Mouse (Mus musculus): ENCODE results near the gene Clta. TPM values are rescaled to one million over a fixed set of nuclear protein-coding genes. Genes with fewer than 3 reads are reported as not detected.

Clta gene
- total RNA-seq, 2 experiments from 2014 or later: 44.5 to 61.3 TPM

GRCm38 (mm10) chr4:44069411-44069810, 65.2 kb downstream of the Clta start:
- H3K27ac ChIP-seq: no peak overlapping the region; the same call in 1 of the 2 replicates
- intact Hi-C loops (cut with DNase I): loop anchor here (10.0 kb wide), 1 partner anchor 225 kb away; no protein-coding TSS in a partner anchor
- DNase-seq: no peak
- no peak for TF ChIP-seq CTCF (IDR thresholded peaks at IDR 0.05)
- no peak overlapping the region for H3K4me3 ChIP-seq

- intact Hi-C loops (cut with DNase I): loop anchor here (5.0 kb wide), 1 partner anchor 97 kb away; no protein-coding TSS in a partner anchor
- Histone ChIP-seq H3K27ac (no peak overlapping the region), H3K4me3 (0 out of 2 replicates have a peak overlapping the region, but pooled peaks have one; percentile 99)
Observed at GRCm38 (mm10) chr4:44070641-44071040, 66.4 kb downstream of the Clta start.

GRCm38 (mm10) chr4:44071741-44072145, 67.5 kb downstream of the Clta start:
- no peak for DNase-seq
- intact Hi-C loops (cut with DNase I): loop anchor here (5.0 kb wide), 1 partner anchor 96 kb away; no protein-coding TSS in a partner anchor
- TF ChIP-seq CTCF (IDR thresholded peaks at IDR 0.05): no peak
- peak overlapping the region; percentile 96 for H3K27ac ChIP-seq
- H3K4me3 ChIP-seq: peak overlapping the region; percentile 99

More at GRCm38 (mm10) chr4:44070641-44071040, 66.4 kb downstream of the Clta start:
- no peak for TF ChIP-seq CTCF (IDR thresholded peaks at IDR 0.05)
- DNase-seq: no peak

- H3K4me3 ChIP-seq: peak overlapping the region; percentile 99
- no peak for TF ChIP-seq CTCF (IDR thresholded peaks at IDR 0.05)
- intact Hi-C loops (cut with DNase I): loop anchor here (5.0 kb wide), 1 partner anchor 95 kb away; no protein-coding TSS in a partner anchor
- peak; percentile 96 for DNase-seq
- peak overlapping the region; percentile 96 for H3K27ac ChIP-seq
Observed at GRCm38 (mm10) chr4:44072146-44072872, 68.1 kb downstream of the Clta start.

DNA sequence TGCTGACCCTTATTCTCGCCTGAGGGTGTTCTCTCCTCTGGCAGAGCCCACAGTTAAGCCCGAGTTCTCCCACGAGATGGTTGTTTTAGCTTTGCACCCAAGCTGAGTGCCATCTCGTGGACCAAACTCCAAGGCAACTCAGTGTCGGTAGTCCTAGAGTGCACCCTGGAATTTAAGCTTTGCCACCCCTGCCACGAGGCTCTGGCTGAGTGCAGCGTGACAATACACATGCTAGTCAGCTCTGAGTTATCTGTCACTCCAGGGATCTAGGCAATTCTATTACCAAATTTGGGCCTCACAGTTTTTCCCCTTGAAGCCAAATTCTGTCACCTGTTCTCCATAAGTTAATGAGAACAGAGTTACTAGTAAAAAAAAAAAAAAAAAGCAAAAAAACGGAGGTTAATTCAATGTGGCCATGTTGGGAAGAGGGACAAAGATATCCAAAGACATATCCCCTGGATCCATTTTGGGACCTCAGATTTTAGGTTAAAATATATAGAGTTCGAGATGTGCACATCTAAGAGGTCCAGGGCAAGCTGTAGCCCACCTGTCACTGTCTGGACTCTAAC, 68.7 kb downstream of the Clta start:
- intact Hi-C loops (cut with DNase I): loop anchor here (5.0 kb wide), 1 partner anchor 94 kb away; no protein-coding TSS in a partner anchor

GRCm38 (mm10) chr4:44073799-44074198, 69.5 kb downstream of the Clta start:
- DNase-seq: no peak
- no peak overlapping the region for H3K27ac ChIP-seq
- intact Hi-C loops (cut with DNase I): loop anchor here (5.0 kb wide), 1 partner anchor 94 kb away; no protein-coding TSS in a partner anchor
- H3K4me3 ChIP-seq: no peak overlapping the region
- no peak for TF ChIP-seq CTCF (IDR thresholded peaks at IDR 0.05)

More for the DNA sequence above, 68.7 kb downstream of the Clta start:
- no peak for DNase-seq
- peak; percentile 13; the same call in 1 of the 2 replicates for TF ChIP-seq CTCF (IDR thresholded peaks at IDR 0.05)
- Histone ChIP-seq H3K27ac (peak overlapping the region; percentile 96), H3K4me3 (peak overlapping the region; percentile 99)

GRCm38 (mm10) chr4:44074422-44074821, 70.2 kb downstream of the Clta start:
- no peak overlapping the region for H3K27ac ChIP-seq
- no peak for TF ChIP-seq CTCF (IDR thresholded peaks at IDR 0.05)
- no peak for DNase-seq
- intact Hi-C loops (cut with DNase I): loop anchor here (5.0 kb wide), 1 partner anchor 93 kb away; no protein-coding TSS in a partner anchor
- no peak overlapping the region for H3K4me3 ChIP-seq

DNA sequence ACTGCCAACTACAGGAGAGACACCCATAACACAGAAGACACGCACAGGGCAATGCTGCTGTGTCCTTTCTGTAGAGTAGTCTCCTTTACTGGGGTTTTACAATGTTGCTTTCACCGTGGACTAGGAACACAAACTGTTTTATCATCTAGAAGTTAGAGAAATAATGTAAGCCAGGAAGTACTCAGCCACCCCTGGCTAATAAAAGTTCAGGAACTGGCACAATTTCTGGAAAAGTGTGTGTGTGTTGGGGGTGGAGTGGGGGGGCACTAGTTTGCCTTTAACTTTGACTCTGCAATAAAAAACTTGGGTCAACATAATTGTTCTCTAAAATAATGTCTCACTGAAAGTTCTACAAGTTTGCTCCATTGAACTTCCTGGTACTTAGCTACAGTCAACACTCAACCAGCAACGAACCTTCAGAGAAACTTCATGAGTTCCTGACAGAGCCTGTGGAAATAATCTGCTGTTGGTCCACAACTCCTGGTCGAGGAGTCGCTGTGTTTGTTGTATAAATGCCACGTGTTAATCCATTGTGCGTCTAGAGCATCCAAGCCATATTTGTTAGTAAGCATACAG, 74.2 kb downstream of the Clta start:
- Histone ChIP-seq H3K4me3 (no peak overlapping the region), H3K27ac (no peak overlapping the region)
- no peak for TF ChIP-seq CTCF (IDR thresholded peaks at IDR 0.05)
- intact Hi-C loops (cut with DNase I): no loop called here
- DNase-seq: no peak

Other genes starting within 250 kb of the Clta start
- gene Olfr159, start 233.4 kb upstream of the Clta start, total RNA-seq (2021): not detected
- not detected for gene Olfr156, start 180.6 kb upstream of the Clta start, total RNA-seq (2021)
- gene Olfr157, start 164.3 kb upstream of the Clta start, total RNA-seq (2021): not detected
- gene Olfr155, start 152.9 kb upstream of the Clta start, total RNA-seq (2021): not detected
- 1 to 10 TPM; 1.6 to 3.6 TPM for gene Reck, start 128.9 kb upstream of the Clta start, total RNA-seq (2021)
- gene Glipr2, start 47.1 kb upstream of the Clta start, total RNA-seq (2021): 1 to 10 TPM; 1.8 to 4.0 TPM
- gene Ccin, start 21.0 kb upstream of the Clta start, total RNA-seq (2021): not detected
- gene Gne, start 79.7 kb downstream of the Clta start, total RNA-seq (2021): 10 to 100 TPM; 11.6 to 12.5 TPM
- gene Rnf38, start 229.3 kb downstream of the Clta start, total RNA-seq (2021): 10 to 100 TPM; 12.3 to 15.9 TPM

All from gastrocnemius, adult 2 months (tissue).